Mouse (Mus musculus) heart, adult 9 months (tissue): ENCODE data around the gene Zfp865.
"Not testable (repeated sequence)": the region's sequence is repeated elsewhere in the genome, so short reads cannot be mapped to it uniquely, and the experiment has no call there.

Experiments
- DNase-seq, 2 experiments: peaks; one replicate each; pipeline ENCODE4 v3.0.0; 2022; ENCODE audit warnings: low spot score in 2 of 2

The Zfp865 gene

DNA sequence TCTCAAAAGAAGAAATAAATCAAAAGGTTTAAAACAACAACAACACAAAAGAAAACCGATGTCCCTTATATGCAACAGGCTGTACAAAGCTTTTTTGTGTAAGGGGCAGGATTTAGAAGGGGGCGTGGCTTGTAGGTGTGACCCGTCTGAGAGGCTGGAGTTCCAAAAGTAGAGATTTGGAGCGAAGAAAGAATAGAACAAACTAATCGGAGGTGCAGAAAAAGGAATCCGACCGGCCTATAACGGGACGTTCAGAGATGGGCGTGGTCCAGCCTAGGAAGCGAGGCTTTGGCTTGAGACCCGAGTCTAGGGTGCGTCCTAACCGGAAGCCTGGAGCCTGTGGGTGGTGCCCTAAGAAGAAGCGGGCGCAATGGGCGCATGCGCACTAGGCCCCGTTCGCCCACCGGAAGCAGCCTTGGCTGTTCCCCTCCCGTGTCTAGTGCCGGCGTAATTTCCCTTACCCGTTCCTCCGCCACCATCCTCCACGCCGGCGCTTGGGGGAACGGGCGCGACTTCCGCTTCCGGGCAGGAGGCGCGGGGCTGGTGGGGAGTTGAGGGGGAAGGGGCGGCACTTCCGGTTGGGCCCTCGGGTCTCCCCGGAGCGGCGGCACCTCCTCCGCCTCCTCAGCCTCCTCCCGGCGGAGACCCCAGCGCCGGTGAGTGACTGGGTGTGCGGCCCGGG is at the start of gene Zfp865, which contains the start of gene Ccdc106:
TSS of gene Zfp865 (plus strand) at position 377 of the 682 bp plus-strand sequence.
TSS of gene Ccdc106 (plus strand) at position 554 of the 682 bp plus-strand sequence.
- peak; percentile 99 to 100 for DNase-seq

DNA sequence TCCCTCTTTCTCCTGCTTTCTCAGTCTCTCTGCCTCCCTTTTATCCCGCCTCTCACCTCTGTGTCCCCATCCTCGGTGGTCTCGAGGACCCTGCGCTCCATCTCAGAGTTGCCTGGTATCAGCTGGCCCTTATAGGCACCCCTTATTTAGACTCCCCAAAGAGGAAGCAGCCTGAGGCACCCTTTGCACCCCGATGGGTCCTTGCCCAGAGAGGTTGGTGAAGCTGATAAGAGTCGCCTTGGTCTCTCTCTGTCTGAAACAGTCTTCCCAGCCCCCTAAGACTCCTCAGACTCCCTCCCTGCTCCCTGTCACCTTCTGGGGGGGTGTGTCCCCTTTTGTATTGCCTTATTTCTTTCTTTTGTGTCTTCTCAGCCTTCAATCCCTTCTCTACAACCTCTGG is 49.1 kb upstream of the Zfp865 start, which contains the start of gene Sbk3:
TSS of gene Sbk3 (minus strand) at position 101 of the 400 bp plus-strand sequence.
- no peak for DNase-seq

DNA sequence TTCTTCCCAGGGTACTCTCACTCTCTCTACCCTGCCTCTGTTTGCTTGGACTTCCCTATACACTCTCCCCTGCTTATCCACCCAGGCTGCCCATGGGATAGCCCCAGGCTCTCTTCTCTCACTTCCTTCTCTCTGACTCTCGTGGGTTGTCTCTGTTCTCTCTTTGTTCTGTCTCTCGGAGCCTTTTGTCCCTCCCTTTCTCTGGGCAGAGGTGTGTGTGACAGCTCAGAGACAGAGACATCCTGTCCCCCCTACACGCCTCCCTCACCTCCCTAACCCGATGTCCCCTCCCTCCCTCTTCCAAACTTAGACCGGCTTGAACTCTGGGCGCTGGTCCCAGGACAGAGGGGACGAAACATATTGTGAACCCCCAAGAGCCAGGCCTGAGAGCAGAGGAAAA is 48.5 kb upstream of the Zfp865 start:
- peak; percentile 56 to 58 for DNase-seq

DNA sequence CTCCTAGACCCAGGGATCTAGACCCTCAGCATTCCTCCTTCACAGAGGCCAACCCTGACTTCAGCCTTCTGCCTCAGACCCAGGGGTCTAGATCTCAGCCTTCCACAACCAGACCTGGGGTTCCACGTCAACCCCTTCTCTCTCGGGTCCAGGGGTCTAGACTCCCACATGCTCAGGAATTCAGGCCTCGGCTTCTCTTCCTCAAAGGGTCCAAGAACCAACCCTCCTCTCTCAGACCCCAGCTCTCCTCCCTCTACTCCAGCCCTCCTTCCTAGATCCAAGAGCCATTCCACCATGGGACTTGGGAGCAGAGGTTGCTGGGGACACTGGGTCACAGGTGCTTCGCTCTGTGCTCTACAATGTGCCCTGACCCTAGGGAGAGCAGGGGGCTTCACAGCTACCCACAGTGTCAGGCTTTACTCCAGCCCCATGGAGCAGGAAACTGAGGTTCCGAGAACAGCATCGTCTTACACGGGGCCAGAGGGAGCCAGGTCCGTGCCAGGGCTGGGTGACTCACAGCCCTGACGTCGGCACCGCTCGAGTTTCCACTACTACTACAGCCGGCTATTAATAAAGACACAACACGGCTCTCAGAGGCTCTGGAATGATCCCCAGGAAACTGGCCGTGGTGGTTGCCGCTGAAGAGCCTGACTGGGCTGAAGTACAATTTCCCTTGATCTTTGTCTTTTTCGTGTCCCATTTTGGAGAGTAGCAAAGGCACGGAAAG is 47.7 kb upstream of the Zfp865 start:
- DNase-seq: peak; percentile 81 to 84

DNA sequence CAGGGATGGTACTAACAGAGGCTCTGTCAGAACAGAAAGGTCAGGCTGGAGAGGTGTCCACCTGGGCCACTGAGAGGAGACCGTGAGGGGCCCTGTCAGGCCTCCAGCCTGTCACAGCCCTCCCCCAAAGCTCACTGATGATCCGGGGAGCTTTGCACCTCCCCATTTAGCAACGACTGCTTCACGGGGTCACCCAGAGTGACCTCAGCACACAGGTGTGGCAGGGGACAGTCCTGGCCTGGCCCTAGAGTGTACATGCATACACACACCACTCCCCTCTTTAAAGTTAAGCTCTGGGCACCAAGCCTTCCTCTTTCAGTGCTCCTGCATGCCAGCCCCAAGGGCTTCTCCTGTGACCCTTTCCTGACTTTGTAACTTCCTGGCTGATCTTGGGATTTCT is 44.7 kb upstream of the Zfp865 start:
- DNase-seq: no peak

DNA sequence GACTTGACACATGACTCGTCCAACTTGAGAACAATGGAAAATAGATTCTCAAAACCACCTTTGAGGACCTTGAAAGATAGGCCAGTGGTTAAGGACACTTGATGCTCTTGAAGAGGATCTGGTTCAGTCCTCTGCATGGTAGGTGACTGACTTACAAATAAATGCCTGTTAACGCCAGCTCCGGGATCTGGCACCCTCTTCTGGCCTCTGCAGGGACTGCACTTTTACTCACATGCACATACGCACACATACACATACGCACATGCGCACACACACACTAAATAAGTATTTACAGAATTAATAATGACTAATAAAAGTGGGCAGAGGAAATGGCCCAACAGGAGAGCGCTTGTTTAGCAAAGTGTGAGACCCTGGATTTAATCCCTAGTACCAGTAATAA is 43.3 kb upstream of the Zfp865 start:
- no peak for DNase-seq

DNA sequence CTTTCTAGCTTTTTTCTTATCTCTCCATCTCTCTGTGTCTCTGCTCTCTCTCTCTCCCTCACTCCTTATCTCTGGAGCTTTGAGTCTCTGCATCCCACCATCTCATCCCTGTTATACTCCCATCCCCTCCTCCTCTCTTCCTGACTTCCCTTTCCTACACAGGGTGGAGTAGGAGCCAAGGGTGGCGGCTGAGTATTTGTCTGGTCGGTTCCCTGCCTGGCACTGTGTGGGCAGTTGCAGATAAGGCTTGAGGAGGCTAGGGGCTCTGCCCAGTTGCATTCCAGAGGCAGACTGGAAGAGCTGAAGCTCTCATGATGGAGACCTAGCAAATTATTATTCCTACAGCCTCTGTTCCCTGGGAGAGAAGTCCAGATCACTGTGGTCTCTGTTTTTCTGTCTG is 31.9 kb upstream of the Zfp865 start:
- no peak for DNase-seq

DNA sequence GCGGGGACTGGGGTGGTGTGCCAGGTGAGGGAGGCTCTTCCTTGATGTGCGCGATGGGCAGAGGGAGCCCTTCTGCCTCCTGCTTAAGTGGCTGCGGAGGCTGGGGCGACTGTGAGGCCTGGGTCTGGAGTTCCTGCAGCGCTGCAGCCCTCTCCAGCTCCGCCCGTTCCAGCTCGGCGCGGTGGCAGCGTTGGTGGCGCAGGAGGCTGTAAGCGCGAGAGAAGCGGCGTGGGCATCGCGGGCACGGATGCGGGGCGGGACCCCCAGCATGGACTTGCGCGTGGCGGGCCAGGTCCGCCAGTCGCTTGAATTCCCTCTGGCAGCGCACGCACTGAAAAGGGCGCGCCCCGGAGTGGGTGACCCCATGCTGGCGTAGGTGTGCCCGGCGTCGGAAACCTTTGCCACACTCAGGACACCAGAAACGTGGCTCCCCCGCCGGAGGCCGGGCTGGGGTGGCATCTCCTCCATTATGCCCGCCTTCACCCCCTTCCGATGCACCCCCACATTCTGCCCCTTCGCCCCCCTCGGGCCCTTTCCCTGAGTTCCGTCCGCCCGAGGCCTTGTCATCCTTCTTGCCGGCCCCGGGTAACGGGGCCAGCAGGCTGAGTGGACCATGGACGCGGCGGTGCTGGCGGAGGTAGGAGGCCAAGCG is 26.7 kb upstream of the Zfp865 start:
- no peak for DNase-seq

DNA sequence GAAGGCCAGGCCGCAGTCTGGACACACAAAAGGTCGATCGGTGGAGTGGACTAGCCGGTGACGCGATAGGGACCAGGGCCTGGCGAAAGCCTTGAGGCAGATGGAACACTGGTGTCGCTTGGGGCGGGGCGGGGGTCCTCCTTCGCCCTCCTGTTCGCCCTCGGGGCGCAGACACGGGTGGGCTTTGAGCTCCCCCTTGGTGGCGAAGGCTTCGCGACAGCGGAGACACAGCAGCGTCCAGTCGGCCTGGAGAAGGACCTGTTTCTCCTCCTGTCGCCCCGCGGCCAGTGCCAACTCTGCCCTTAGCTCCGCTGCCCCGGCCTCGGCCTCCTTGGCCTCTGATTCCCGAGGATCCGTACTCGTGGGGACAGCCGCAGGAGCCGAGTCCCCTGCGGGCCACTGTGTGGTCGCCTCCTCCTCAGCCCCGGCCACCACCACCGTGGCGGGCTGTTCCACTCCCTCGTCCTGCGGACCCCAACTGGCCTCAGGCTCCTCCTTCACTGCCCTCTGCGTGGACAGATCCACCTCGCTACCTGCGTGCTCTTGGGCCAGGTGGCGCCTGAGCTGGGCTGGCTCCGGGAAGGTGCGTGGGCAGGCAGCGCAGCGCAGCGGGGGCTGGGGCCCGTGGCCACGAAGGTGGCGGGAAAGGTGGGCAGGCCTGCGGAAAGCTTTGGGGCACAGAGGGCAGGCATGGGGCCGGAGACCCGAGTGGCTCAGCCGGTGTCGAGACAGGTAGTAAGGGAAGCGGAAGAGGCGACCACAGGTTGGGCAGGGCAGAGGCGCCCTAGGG is 26.0 kb upstream of the Zfp865 start:
- no peak for DNase-seq

DNA sequence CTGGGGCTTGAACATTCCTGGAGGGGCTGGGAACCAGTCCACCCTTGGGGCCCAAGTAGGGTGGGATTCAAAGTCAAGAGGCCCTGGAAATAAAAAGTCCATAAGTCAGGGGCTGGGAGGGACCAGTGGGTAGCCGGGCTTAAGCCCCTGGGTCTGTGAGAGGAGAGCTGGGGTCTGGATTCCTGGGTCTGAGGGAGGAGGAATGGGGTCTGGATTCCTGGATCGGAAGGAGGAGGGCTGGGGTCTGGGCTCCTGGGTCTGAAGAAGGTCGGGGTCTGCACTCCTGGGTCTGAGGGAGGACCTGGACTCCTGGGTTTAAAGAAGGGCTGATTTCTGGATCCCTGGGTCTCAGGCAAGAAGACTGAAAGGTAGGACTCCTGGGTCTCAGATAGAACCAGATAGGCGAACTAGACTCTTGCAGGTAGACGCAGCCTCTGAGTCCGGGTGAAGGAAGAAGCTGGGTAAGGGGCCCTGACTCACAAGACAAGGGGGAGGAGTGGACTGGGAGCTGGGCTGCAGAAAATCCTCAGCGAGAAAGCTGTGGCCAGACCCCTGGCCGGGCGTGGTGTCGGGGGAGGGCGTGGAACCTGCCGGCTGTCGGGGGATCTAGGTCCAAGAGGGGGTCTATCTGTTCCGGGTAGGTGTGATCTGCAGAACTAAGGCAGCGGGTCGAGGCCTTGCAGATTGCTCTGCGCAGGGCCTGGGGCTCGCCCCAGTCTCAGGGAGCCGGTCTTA is 24.7 kb upstream of the Zfp865 start:
- no peak for DNase-seq

DNA sequence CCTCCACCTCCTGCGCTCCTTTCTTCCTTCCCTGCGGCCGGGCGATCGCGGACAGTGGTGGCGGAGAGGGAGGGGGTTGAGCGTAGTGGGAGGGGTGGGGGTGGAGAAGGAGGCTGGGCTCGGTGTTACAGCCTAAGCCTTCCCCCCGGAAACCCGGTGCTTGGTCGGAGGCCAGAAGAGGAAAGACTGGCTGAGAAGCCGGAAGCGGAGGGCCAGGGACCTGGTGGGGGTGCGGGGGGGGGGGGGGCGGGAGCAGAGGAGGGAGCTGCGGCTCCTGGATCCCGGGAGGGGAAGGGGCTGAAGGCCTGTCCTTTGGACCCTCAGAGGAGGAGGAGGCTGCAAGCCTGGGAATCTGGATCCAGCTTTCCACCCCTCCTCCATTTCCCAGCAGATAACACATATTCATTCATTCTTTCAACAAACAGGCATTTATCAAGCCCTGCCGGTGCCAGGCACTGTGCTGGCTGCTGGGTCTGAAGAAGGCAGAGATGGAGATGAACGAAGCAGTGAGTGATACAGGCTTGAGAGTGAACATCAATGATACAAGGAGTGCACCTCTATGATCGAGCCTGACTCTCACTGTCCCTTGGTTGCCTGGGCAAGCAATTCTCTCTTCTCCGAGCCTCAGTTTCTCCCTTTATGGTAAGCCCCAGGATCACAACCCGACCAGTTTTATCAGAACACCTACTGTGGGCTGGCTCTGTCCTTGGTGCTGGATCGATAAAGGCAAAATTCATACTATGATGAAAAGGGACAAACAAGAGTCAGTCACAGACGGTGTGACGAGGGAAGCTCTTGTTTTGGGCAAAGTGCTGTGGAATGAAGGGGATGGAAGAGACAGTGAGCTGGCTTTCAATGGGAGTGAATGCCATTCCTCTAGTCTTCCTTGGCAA is 23.9 kb upstream of the Zfp865 start, which contains the start of gene Zfp579:
TSS of gene Zfp579 (minus strand) at position 156 of the 893 bp plus-strand sequence.
- DNase-seq: peak; percentile 83 to 84

DNA sequence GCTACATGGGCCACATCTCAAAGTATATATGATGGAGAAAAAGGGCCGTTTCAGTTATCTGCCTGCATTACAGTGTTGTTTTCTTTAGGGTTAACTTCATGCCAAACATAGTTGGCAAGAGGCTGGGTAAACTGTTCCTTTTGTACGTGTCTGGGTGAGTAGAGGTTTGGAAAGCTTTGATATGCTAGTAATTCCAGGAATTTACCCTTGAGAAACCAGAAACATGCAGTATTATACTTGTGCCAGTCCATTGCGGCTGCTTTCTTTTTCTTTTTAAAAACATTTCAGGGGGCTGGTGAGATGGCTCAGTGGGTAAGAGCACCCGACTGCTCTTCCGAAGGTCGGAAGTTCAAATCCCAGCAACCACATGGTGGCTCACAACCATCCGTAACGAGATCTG is 23.2 kb upstream of the Zfp865 start:
- no peak for DNase-seq

DNA sequence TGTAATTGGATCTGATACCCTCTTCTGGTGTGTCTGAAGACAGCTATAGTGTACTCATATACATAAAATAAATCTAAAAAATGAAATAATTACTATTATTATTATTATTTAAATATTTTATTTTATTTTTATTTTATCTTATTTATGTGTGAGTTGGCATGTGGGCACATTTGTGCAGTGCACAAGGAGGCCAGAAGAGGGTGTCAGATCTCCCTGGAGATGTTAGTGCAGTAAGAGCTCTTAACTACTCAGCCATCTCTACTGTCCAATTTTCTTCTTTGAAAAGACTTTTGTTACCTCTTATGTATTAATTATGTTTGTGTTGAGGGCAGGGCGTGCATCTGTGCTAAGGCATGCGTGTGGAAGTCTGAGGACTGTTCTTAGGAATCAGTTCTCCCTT is 20.3 kb upstream of the Zfp865 start:
- DNase-seq: no peak

DNA sequence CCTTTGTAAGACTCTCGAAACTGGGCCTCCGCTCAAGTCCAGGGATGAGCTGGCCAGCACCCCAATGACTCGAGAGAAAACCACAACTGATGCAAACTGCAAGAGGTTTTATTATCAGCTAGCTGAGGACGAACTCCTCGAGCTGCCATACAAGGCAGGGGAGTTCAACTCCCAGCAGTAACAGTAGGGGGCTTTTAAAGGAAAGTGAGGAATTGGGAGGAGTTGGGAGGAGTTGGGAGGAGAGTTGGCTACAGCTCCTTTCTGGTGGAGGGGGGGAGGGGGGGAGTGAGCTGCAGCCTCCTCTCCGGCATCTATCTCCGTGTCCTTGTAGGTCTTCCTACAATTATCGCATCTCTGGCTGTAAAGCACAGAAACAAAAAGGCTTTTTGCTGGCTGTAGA is 17.3 kb upstream of the Zfp865 start:
- not testable (repeated sequence) for DNase-seq

DNA sequence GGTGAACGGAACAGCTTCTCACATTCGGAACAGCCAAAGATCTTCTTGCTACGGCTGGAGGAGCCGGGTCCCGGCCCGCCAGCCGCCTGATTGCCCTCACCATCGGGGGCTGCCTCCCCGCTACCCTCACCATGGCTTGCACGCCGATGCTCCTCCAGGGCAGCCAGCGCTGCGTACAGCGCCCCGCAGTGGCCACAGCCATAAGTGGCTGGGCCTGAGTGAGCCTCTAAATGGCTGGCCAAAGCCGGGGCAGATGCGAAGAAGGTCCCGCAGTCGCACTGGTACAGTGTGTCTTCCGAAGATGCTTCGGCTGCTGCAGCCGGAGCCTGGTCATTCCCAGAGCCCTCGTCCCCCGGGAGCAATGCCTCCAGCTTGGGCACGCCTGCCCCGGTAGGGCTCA is 11.9 kb upstream of the Zfp865 start:
- no peak for DNase-seq

DNA sequence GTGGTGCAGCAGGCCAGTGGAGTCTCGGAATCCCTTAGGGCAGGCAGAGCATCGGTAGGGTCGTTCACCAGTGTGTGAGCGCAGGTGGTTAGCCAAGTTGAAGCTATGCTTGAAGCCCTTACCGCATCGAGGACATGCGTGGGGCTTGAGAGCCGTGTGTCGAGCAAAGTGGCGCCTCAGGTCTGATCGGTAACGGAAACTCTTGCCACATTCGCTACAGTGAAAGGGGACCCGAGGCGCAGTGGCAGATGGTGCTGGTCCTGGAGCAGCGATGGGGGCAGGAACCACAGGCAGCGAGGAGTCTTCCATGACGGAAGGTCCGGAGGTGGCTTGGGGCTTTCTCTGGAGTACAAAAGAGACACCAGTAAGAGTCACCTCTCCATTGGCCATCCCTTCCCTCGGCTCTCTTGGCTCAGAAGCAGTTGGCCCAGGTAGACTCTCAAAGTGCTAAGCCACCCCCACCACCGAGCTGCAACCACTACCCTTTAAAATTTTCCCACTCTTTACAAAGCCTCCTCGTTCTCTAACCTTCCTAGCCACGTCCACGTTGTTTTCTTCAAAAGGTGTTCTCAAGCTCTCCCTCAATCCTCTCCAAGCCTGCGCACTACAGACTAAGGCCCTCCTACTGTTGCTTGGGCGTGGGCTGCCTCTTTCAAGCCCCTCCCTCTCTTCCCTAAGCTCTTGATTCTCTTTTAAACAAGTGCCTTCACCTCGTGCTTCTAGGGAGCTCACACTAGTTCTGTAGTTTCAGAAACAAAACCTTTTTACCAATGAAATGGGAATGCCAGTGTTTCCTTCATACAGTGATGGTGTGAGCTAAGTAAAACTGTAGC is 7.3 kb upstream of the Zfp865 start:
- DNase-seq: no peak

DNA sequence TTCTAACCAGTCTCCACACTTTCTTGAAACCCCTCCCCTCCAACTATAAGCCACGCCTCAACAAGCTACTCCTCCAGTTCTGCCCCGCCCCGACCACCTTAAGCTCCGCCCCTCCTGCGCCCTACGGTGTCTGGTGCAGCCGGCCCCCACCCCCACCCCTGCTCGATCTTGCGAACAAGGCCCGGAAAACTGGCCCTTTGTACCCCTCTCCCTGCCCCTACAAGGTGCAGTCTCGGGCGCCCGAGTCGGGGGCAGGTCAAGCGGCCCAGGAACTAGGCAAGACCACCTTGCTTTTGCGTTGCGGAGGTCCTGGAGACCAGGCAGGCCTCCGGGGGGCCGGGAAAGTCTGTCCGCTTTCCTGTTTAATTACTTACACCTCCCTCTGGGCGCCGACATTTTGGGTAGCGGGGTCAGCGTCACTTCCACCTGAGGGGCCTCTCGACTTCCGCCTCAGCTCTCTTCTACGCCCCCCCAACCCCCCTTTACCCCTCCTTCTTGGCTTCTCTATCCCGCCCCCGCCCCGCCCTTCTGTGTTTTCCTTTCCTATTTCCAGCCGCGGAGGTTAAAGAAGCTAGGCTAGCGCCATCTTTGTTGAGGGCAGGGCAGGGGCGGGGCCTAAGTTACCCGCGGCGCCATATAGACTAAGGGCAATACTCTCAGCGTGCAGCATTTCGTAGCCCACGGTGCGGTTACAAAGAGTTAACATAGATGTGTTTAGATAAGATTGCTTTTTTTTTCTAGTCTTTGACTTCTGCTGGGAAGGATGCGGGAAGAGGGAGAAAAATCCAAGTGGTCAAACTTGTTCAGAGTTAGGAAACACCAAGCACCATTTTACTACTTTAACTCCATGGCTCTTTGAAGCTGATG is 5.7 kb upstream of the Zfp865 start, which contains the start of the genes Zfp524 and Fiz1:
TSS of gene Zfp524 (plus strand) at position 165 of the 867 bp plus-strand sequence.
TSS of gene Fiz1 (minus strand) at position 447 of the 867 bp plus-strand sequence.
- peak; percentile 89 to 98 for DNase-seq
